Mouse (Mus musculus) cerebellum, adult 2 months (tissue): ENCODE measurements around the gene Gucy2c. TPM values are rescaled to one million over a fixed set of nuclear protein-coding genes. Genes with fewer than 3 reads are reported as not detected.

Source experiments
- DNase-seq, 2 experiments: peaks; one replicate each; pipeline ENCODE4 v3.0.0; 2021
- H3K27ac ChIP-seq: fragments of 200-500 bp; 2 replicates; pipeline ENCODE4 v1.5.1; 2012; ENCODE audit warnings: low read length, control low read depth, inconsistent platforms; ENCODE audit not compliant: insufficient read depth
- H3K27me3 ChIP-seq: fragments of 200-500 bp; 2 replicates; pipeline ENCODE4 v1.6.1; 2012; ENCODE audit warnings: inconsistent platforms, mild to moderate bottlenecking, low read length, moderate library complexity; ENCODE audit not compliant: control insufficient read depth, insufficient read depth
- H3K4me1 ChIP-seq: fragments of 200-500 bp; 2 replicates; pipeline ENCODE4 v1.6.1; 2011; ENCODE audit warnings: low read length; ENCODE audit not compliant: control insufficient read depth, insufficient read depth
- H3K4me3 ChIP-seq: fragments of 200-500 bp; replicated peaks from 2 replicates; pipeline ENCODE3; 2011; ENCODE audit warnings: mild to moderate bottlenecking, low read depth, low read length, control low read depth; ENCODE audit not compliant: insufficient read depth
- CTCF ChIP-seq: fragments of 200-500 bp; IDR thresholded peaks from 2 replicates; pipeline ENCODE4 v1.5.1; 2011; ENCODE audit warnings: low read depth, mild to moderate bottlenecking, control low read depth, low read length, moderate library complexity, borderline replicate concordance; ENCODE audit not compliant: insufficient read depth
- POLR2A ChIP-seq: fragments of 200-500 bp; IDR thresholded peaks from 2 replicates; pipeline ENCODE4 v1.6.1; 2011; ENCODE audit warnings: low read length, control low read depth, borderline replicate concordance; ENCODE audit not compliant: insufficient read depth
- WGBS: fragments of 180-500 bp; shearing (Covaris S2); methylation state at CpG from one replicate; pipeline ENCODE4 v1.1.7; 2018; 5-methylcytosine and 5-hydroxymethylcytosine counted together
- polyA plus RNA-seq: library from polyadenylated mRNA; depleted of rRNA; stranded (reverse); fragments of >200 nt; gene quantifications from 2 replicates; pipeline ENCODE4 v1.2.3, GENCODE M21; 2012

Gene Gucy2c
- polyA plus RNA-seq, 1 experiment = 0.10 TPM

- DNase-seq = no peak
- Histone ChIP-seq H3K4me3 (no peak overlapping the region), H3K27ac (no peak overlapping the region), H3K27me3 (no peaks in the 10 kb centered on the region), H3K4me1 (no peaks in the 10 kb centered on the region)
- 40% methylated on average over 16 of the region's 16 CpGs for WGBS
- TF ChIP-seq POLR2A (no peak), CTCF (no peak)
Measured at GRCm38 (mm10) chr6:136792884-136793758, 11.6 kb upstream of the Gucy2c start.

- no peak for TF ChIP-seq CTCF
- no peak for TF ChIP-seq POLR2A
- Histone ChIP-seq H3K27me3 (no peaks in the 10 kb centered on the region), H3K27ac (no peak overlapping the region), H3K4me3 (no peak overlapping the region), H3K4me1 (no peaks in the 10 kb centered on the region)
- DNase-seq = no peak
- 35% methylated on average over 5 of the region's 5 CpGs for WGBS
Measured at GRCm38 (mm10) chr6:136789391-136789971, 7.9 kb upstream of the Gucy2c start.

- H3K27me3 ChIP-seq = no peaks in the 10 kb centered on the region
- no peak overlapping the region for H3K4me3 ChIP-seq
- no peak for DNase-seq
- no peaks in the 10 kb centered on the region for H3K4me1 ChIP-seq
- TF ChIP-seq CTCF (no peak), POLR2A (no peak)
- WGBS = 70% methylated on average over 9 of the region's 9 CpGs
- no peak overlapping the region for H3K27ac ChIP-seq
Measured at GRCm38 (mm10) chr6:136782761-136783160, 1.2 kb upstream of the Gucy2c start.

GRCm38 (mm10) chr6:136782146-136782545 lies 581 bp upstream of the Gucy2c start:
- TF ChIP-seq POLR2A (no peak), CTCF (no peak)
- H3K27me3 ChIP-seq = no peaks in the 10 kb centered on the region
- no peaks in the 10 kb centered on the region for H3K4me1 ChIP-seq
- no peak for DNase-seq
- no peak overlapping the region for H3K4me3 ChIP-seq
- 82% methylated on average over 12 of the region's 12 CpGs for WGBS
- no peak overlapping the region for H3K27ac ChIP-seq

GRCm38 (mm10) chr6:136776392-136776791 lies 5.2 kb downstream of the Gucy2c start:
- TF ChIP-seq POLR2A (no peak), CTCF (no peak)
- DNase-seq = no peak

GRCm38 (mm10) chr6:136769859-136770258 lies 11.7 kb downstream of the Gucy2c start:
- no peak for TF ChIP-seq CTCF
- Histone ChIP-seq H3K27ac (no peak overlapping the region), H3K27me3 (no peaks in the 10 kb centered on the region), H3K4me1 (no peaks in the 10 kb centered on the region), H3K4me3 (no peak overlapping the region)
- WGBS = 81% methylated on average over 7 of the region's 7 CpGs
- DNase-seq = no peak

More at GRCm38 (mm10) chr6:136776392-136776791, 5.2 kb downstream of the Gucy2c start:
- Histone ChIP-seq H3K27ac (no peak overlapping the region), H3K4me1 (no peaks in the 10 kb centered on the region), H3K27me3 (no peaks in the 10 kb centered on the region), H3K4me3 (no peak overlapping the region)
- WGBS = 79% methylated on average over 1 of the region's 1 CpGs

GRCm38 (mm10) chr6:136769143-136769542 lies 12.4 kb downstream of the Gucy2c start:
- no peak for DNase-seq
- WGBS = 86% methylated on average over 8 of the region's 8 CpGs

GRCm38 (mm10) chr6:136763912-136764311 lies 17.7 kb downstream of the Gucy2c start:
- Histone ChIP-seq H3K27ac (no peak overlapping the region), H3K27me3 (no peaks in the 10 kb centered on the region; the same call in 1 of the 2 replicates), H3K4me3 (no peak overlapping the region), H3K4me1 (peaks cover 2% of the 10 kb centered on the region; the same call in 1 of the 2 replicates)
- TF ChIP-seq CTCF (no peak), POLR2A (no peak)
- 7% methylated on average over 1 of the region's 1 CpGs for WGBS
- no peak for DNase-seq

More at GRCm38 (mm10) chr6:136769143-136769542, 12.4 kb downstream of the Gucy2c start:
- no peak overlapping the region for H3K27ac ChIP-seq
- no peaks in the 10 kb centered on the region for H3K27me3 ChIP-seq
- no peaks in the 10 kb centered on the region for H3K4me1 ChIP-seq
- no peak overlapping the region for H3K4me3 ChIP-seq
- TF ChIP-seq CTCF (no peak), POLR2A (no peak)
